Mouse (Mus musculus): ENCODE results near the gene Ulk3. TPM values are rescaled to one million over a fixed set of nuclear protein-coding genes. Genes with fewer than 3 reads are reported as not detected.

Ulk3 gene
- polyA plus RNA-seq, 1 experiment from 2014 or later = 5.5 TPM

DNA sequence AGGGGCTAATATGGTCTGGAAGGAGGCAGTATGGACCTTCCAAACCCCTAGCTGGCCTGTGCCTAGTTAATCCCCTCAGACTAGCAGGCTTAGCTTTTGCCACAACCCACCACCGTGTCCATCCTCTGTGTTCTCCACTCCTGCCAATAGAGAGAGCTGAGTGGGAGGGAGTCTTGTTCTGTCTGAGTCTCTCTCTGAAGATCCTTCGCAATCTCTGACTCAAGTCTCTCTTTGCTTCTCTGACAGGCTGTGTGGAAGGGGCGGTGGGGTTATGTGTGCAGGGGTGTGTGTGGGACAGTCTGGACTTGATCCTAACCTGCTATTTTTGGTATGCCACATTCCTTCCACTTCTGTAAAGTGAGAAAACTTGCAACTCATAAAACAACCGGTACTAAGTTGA is 15.6 kb downstream of the Ulk3 start:
- Histone ChIP-seq H3K36me3 (ENCODE audit: control insufficient read depth, insufficient read depth) (no peaks in the 10 kb centered on the region), H3K4me2 (ENCODE audit: low read depth, low read length) (no peak overlapping the region), H3K27me3 (ENCODE audit: control insufficient read depth, insufficient read depth, low read depth, low read length) (peaks cover 18% of the 10 kb centered on the region), H3K9me3 (replicated peaks; ENCODE audit: control insufficient read depth, low read length) (no peaks in the 10 kb centered on the region), H3K4me1 (ENCODE audit: control insufficient read depth, low read depth, low read length) (peaks cover 7% of the 10 kb centered on the region), H3K27ac (ENCODE audit: low read length) (no peak overlapping the region), H3K9ac (ENCODE audit: low read depth, low read length) (no peak overlapping the region), H3K4me3 (ENCODE audit: low read depth, low read length) (no peak overlapping the region)
- no peak for ATAC-seq (ENCODE audit: low read depth)
- WGBS (ENCODE audit: insufficient replicate concordance) = 58% methylated on average over 4 of the region's 4 CpGs

DNA sequence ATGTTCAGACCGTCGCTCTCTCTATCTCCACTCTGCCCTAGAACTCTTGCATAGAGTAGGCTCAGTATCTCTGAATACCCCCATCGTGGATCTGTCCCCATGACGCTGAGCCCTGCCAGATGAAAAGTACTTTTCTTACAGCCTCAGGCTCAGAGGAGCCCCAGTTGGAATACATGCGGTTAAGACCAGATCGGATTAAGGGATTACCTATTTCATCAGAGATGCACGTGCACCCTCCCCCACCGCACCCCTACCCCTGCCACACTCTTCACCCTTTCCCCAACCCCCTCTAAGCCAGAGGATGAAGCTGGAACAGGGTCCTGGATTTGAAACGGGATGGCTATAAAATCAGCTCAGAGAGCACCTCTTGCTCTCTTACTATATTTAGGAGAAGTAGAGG is 16.3 kb downstream of the Ulk3 start:
- Histone ChIP-seq H3K27me3 (ENCODE audit: control insufficient read depth, insufficient read depth, low read depth, low read length) (peaks cover 18% of the 10 kb centered on the region), H3K4me1 (ENCODE audit: control insufficient read depth, low read depth, low read length) (peaks cover 4% of the 10 kb centered on the region), H3K9ac (ENCODE audit: low read depth, low read length) (no peak overlapping the region), H3K27ac (ENCODE audit: low read length) (no peak overlapping the region), H3K4me3 (ENCODE audit: low read depth, low read length) (no peak overlapping the region), H3K4me2 (ENCODE audit: low read depth, low read length) (no peak overlapping the region), H3K36me3 (ENCODE audit: control insufficient read depth, insufficient read depth) (no peaks in the 10 kb centered on the region), H3K9me3 (replicated peaks; ENCODE audit: control insufficient read depth, low read length) (no peaks in the 10 kb centered on the region)
- ATAC-seq (ENCODE audit: low read depth) = no peak
- WGBS (ENCODE audit: insufficient replicate concordance) = 19% methylated on average over 9 of the region's 9 CpGs

DNA sequence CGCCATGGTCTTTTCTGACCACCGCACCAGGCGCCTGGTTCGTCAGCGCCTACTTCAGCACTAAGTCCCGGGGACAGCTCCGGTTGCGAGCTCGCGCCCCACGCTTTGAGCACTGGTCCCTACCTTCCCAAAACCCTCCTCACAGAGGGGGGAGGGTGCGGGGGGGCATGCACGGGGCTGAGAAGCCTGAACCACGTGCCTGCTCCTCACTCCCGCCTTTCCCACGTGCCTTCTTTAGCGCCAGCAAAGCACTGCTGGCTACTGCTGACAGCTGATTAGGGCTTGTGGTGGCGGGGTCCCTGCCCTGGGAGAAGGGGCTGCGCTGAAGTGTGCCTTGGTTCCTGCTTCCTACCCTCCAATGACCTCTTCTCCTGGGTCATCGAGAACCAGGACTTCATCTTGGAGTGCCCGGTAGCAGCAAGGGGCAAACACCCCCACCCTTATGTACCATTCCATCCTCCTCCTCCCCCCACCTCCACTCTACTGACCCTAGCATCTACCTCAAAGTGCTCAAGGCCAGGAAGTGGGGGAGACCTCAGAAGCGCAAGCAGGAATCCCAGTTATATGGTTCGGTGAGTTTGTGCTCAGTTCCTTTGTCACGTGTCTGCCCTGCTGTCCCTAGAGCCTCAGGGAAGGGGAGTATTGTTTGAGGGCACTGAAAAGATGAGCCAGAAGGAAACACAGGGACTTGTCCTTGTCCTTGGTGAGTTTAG is 17.0 kb downstream of the Ulk3 start, which contains the start of gene Cplx3:
Gene Cplx3 (minus strand): TSS at position 143 of the 713 bp plus-strand sequence.
- Histone ChIP-seq H3K4me1 (ENCODE audit: control insufficient read depth, low read depth, low read length) (no peaks in the 10 kb centered on the region), H3K4me3 (ENCODE audit: low read depth, low read length) (no peak within 1 kb of the TSS), H3K9ac (ENCODE audit: low read depth, low read length) (no peak within 1 kb of the TSS), H3K27me3 (ENCODE audit: control insufficient read depth, insufficient read depth, low read depth, low read length) (peaks cover 18% of the 10 kb centered on the region), H3K27ac (ENCODE audit: low read length) (no peak within 1 kb of the TSS), H3K36me3 (ENCODE audit: control insufficient read depth, insufficient read depth) (no peaks in the 10 kb centered on the region), H3K9me3 (replicated peaks; ENCODE audit: control insufficient read depth, low read length) (no peaks in the 10 kb centered on the region), H3K4me2 (ENCODE audit: low read depth, low read length) (no peak within 1 kb of the TSS)
- WGBS (ENCODE audit: insufficient replicate concordance) = 9% methylated on average over 23 of the region's 24 CpGs
- ATAC-seq (ENCODE audit: low read depth) = no peak

DNA sequence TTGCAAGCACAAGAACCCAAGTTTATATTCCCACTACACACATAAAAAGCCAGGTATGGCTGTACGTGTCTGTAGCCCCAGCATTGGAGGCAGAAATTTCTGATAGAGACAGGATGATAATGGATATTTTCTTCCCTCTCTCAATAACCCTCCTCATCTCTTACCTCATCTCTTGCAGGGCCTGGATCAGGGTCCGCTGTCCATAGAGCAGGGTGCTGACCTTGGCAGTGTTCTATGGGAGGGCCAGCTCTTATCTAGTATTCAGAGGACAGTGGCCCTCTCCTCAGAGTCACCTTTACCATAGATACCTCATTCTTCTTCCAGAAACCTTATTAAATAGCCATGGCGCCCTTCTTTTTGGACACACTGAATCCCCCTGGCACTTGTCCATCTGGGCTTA is 20.6 kb downstream of the Ulk3 start:
- WGBS (ENCODE audit: insufficient replicate concordance) = 39% methylated on average over 3 of the region's 3 CpGs
- H3K27ac ChIP-seq (ENCODE audit: low read length) = no peak overlapping the region
- H3K36me3 ChIP-seq (ENCODE audit: control insufficient read depth, insufficient read depth) = no peaks in the 10 kb centered on the region
- ATAC-seq (ENCODE audit: low read depth) = no peak
- H3K4me2 ChIP-seq (ENCODE audit: low read depth, low read length) = no peak overlapping the region
- H3K9ac ChIP-seq (ENCODE audit: low read depth, low read length) = no peak overlapping the region
- H3K4me3 ChIP-seq (ENCODE audit: low read depth, low read length) = no peak overlapping the region
- H3K4me1 ChIP-seq (ENCODE audit: control insufficient read depth, low read depth, low read length) = no peaks in the 10 kb centered on the region
- peaks cover 13% of the 10 kb centered on the region for H3K27me3 ChIP-seq (ENCODE audit: control insufficient read depth, insufficient read depth, low read depth, low read length)
- H3K9me3 ChIP-seq (replicated peaks; ENCODE audit: control insufficient read depth, low read length) = no peaks in the 10 kb centered on the region

DNA sequence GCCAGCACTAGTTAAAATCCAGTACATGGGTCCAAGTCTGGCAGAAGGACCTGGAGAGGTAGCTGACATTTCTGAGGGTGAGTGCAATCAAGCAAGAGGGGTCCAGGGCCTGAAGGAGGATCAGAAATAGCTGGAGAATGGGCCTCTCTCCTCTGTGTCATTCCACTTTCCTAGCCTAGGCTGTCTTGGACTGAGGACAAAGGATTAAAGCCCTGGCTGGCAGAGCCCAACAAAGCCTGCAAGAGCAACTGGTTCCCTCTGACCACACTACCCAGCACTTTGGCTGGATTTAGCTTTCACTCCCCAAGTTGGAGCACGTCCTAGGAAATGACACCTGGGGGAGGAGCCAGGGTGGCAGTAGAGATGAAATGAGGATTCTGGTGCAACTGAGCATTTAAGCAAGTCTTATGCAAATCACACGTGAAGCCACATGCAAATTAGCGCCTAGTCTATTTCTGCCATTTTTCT is 21.1 kb downstream of the Ulk3 start:
- no peak overlapping the region for H3K4me2 ChIP-seq (ENCODE audit: low read depth, low read length)
- H3K9me3 ChIP-seq (replicated peaks; ENCODE audit: control insufficient read depth, low read length) = no peaks in the 10 kb centered on the region
- H3K9ac ChIP-seq (ENCODE audit: low read depth, low read length) = no peak overlapping the region
- 48% methylated on average over 3 of the region's 3 CpGs for WGBS (ENCODE audit: insufficient replicate concordance)
- peaks cover 10% of the 10 kb centered on the region for H3K27me3 ChIP-seq (ENCODE audit: control insufficient read depth, insufficient read depth, low read depth, low read length)
- no peak overlapping the region for H3K27ac ChIP-seq (ENCODE audit: low read length)
- H3K4me1 ChIP-seq (ENCODE audit: control insufficient read depth, low read depth, low read length) = no peaks in the 10 kb centered on the region; the same call in 1 of the 2 replicates
- H3K4me3 ChIP-seq (ENCODE audit: low read depth, low read length) = no peak overlapping the region
- no peaks in the 10 kb centered on the region for H3K36me3 ChIP-seq (ENCODE audit: control insufficient read depth, insufficient read depth)
- no peak for ATAC-seq (ENCODE audit: low read depth)

DNA sequence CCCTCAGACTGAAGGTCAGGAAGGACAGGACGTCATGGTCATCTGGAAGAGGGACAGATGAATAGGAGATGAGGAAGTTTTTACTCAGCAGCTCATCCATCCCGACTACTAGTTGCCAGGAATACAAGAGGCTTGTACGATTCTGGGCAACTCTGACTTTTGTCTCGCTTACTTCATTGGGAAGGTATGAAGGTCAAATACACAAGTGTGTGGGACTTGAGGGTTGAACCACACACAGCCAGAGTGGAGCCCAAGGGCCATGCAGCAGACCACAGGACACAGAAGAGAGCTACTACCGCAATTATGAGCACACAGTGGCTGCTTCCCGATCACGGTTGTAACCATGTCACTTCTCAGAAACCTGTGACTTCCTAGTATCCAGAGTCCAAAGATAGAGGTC is 23.3 kb downstream of the Ulk3 start:
- WGBS (ENCODE audit: insufficient replicate concordance) = 57% methylated on average over 7 of the region's 7 CpGs
- H3K4me1 ChIP-seq (ENCODE audit: control insufficient read depth, low read depth, low read length) = no peaks in the 10 kb centered on the region; the same call in 1 of the 2 replicates
- H3K9ac ChIP-seq (ENCODE audit: low read depth, low read length) = no peak overlapping the region
- H3K4me3 ChIP-seq (ENCODE audit: low read depth, low read length) = no peak overlapping the region
- no peak for ATAC-seq (ENCODE audit: low read depth)
- H3K36me3 ChIP-seq (ENCODE audit: control insufficient read depth, insufficient read depth) = no peaks in the 10 kb centered on the region
- no peaks in the 10 kb centered on the region for H3K9me3 ChIP-seq (replicated peaks; ENCODE audit: control insufficient read depth, low read length)
- no peaks in the 10 kb centered on the region; the same call in none of the 2 replicates for H3K27me3 ChIP-seq (ENCODE audit: control insufficient read depth, insufficient read depth, low read depth, low read length)
- H3K4me2 ChIP-seq (ENCODE audit: low read depth, low read length) = no peak overlapping the region
- H3K27ac ChIP-seq (ENCODE audit: low read length) = no peak overlapping the region

DNA sequence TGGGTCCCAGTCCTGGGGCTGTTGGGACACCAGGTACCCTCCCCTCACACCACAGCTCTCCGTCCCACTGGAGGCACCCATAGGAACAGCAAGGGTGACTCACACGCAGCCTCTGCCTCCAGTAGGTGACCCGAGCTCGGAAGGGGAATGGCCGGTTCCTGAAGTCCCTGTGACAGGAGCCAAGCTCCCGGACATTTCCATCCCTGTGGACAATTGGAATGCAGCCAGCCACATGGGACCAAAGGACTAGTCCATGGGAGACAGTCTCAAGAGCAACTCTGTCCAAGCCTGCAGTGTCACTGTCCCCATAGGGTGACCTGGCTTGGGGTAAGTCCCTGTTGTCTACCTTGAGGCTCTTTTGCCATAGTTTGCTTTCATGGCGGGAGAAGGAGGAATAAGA is 24.7 kb downstream of the Ulk3 start:
- Histone ChIP-seq H3K9me3 (replicated peaks; ENCODE audit: control insufficient read depth, low read length) (no peaks in the 10 kb centered on the region), H3K27me3 (ENCODE audit: control insufficient read depth, insufficient read depth, low read depth, low read length) (no peaks in the 10 kb centered on the region), H3K27ac (ENCODE audit: low read length) (no peak overlapping the region), H3K4me1 (ENCODE audit: control insufficient read depth, low read depth, low read length) (no peaks in the 10 kb centered on the region; the same call in 1 of the 2 replicates), H3K4me3 (ENCODE audit: low read depth, low read length) (no peak overlapping the region), H3K36me3 (ENCODE audit: control insufficient read depth, insufficient read depth) (no peaks in the 10 kb centered on the region), H3K4me2 (ENCODE audit: low read depth, low read length) (no peak overlapping the region), H3K9ac (ENCODE audit: low read depth, low read length) (no peak overlapping the region)
- WGBS (ENCODE audit: insufficient replicate concordance) = 73% methylated on average over 7 of the region's 7 CpGs
- ATAC-seq (ENCODE audit: low read depth) = no peak

DNA sequence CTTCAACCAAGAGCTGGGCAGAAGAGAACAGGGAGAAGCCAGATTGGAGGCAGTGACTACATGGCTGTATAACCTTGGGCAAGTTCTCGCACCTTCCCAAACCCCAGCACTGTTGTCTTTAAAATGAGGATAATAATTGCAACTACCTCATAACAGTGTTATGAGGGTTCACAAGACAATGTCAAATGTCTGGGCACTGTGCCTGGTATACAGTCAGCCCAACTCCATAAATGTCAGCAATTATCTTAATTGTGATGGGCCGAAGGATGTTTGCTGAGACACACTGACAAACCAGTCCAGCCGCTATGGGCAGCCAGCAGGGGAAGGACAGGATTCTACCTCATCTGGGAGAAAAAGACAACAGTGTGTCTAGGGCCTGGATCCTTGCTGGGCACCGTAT is 25.5 kb downstream of the Ulk3 start:
- no peak overlapping the region for H3K4me3 ChIP-seq (ENCODE audit: low read depth, low read length)
- no peak for ATAC-seq (ENCODE audit: low read depth)
- no peaks in the 10 kb centered on the region for H3K36me3 ChIP-seq (ENCODE audit: control insufficient read depth, insufficient read depth)
- no peak overlapping the region for H3K9ac ChIP-seq (ENCODE audit: low read depth, low read length)
- H3K27ac ChIP-seq (ENCODE audit: low read length) = no peak overlapping the region
- no peaks in the 10 kb centered on the region for H3K27me3 ChIP-seq (ENCODE audit: control insufficient read depth, insufficient read depth, low read depth, low read length)
- no peak overlapping the region for H3K4me2 ChIP-seq (ENCODE audit: low read depth, low read length)
- 66% methylated on average over 4 of the region's 4 CpGs for WGBS (ENCODE audit: insufficient replicate concordance)
- H3K4me1 ChIP-seq (ENCODE audit: control insufficient read depth, low read depth, low read length) = no peaks in the 10 kb centered on the region; the same call in 1 of the 2 replicates
- no peaks in the 10 kb centered on the region for H3K9me3 ChIP-seq (replicated peaks; ENCODE audit: control insufficient read depth, low read length)

DNA sequence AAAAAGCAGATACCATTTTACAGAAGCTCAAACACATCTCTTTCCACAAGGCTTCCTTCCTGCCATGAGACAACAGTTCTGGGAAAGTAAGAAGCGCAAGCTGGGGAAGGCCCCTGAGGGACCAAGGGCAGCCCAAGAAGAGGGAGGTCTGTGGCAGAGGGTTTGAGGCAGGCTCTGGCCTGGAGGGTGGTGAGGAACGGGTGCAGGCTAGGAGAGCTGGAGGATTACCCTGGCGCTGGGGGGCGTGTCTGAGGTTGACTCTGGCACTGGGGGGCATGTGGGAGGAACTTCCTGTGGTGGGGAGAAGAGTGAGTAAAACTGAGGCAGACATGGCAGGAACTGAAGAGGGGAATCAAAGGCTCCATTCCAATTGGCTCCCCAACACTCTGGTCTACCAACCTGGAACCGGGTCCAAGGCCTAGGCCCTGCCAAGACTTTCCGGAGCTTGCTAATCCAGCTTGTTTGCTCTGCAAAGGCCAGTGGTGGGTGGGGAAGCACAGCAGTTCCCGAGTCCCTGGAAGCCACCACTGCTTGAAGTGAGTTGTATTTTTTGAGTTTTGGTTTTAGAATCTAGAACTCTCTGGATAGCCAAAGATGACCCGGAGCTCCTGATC is 28.4 kb downstream of the Ulk3 start:
- no peak for ATAC-seq (ENCODE audit: low read depth)
- H3K27me3 ChIP-seq (ENCODE audit: control insufficient read depth, insufficient read depth, low read depth, low read length) = no peaks in the 10 kb centered on the region
- H3K9me3 ChIP-seq (replicated peaks; ENCODE audit: control insufficient read depth, low read length) = no peaks in the 10 kb centered on the region
- no peak overlapping the region for H3K9ac ChIP-seq (ENCODE audit: low read depth, low read length)
- H3K4me1 ChIP-seq (ENCODE audit: control insufficient read depth, low read depth, low read length) = no peaks in the 10 kb centered on the region; the same call in 1 of the 2 replicates
- no peak overlapping the region for H3K27ac ChIP-seq (ENCODE audit: low read length)
- no peak overlapping the region for H3K4me3 ChIP-seq (ENCODE audit: low read depth, low read length)
- no peaks in the 10 kb centered on the region for H3K36me3 ChIP-seq (ENCODE audit: control insufficient read depth, insufficient read depth)
- 47% methylated on average over 8 of the region's 8 CpGs for WGBS (ENCODE audit: insufficient replicate concordance)
- no peak overlapping the region for H3K4me2 ChIP-seq (ENCODE audit: low read depth, low read length)

Measured in liver, embryonic 16.5 days (tissue).